Mouse (Mus musculus): ENCODE measurements around the gene Fgd6. TPM values are rescaled to one million over a fixed set of nuclear protein-coding genes. Genes with fewer than 3 reads are reported as not detected.
A peak's percentile ranks its signal among the peaks of the same experiment; 100 is the strongest.

Gene Fgd6
- total and polyA plus RNA-seq, 2 experiments from 2014 or later: 1.4 to 3.1 TPM

- H3K4me3 ChIP-seq (ENCODE audit: low read depth, low read length): no peak overlapping the region
- no peaks in the 10 kb centered on the region for H3K4me1 ChIP-seq (ENCODE audit: insufficient read depth, low read length)
- H3K9ac ChIP-seq (replicated peaks; ENCODE audit: low read length, poor library complexity, severe bottlenecking): no peak overlapping the region
- TF ChIP-seq CTCF (IDR thresholded peaks at IDR 0.05): no peak
- H3K27me3 ChIP-seq (ENCODE audit: insufficient read depth, low read length): no peaks in the 10 kb centered on the region
- 91% methylated on average over 16 of the region's 16 CpGs for WGBS
- no peak for ATAC-seq (ENCODE audit: low FRiP score)
- no peak overlapping the region for H3K27ac ChIP-seq (ENCODE audit: low read depth, low read length)
- DNase-seq (ENCODE audit: low spot score): no peak
- no peak overlapping the region for H3K4me2 ChIP-seq (ENCODE audit: low read depth, low read length, poor library complexity, severe bottlenecking)
- H3K36me3 ChIP-seq (ENCODE audit: insufficient read depth, low read length): peaks cover 23% of the 10 kb centered on the region
- H3K9me3 ChIP-seq (ENCODE audit: low read length): no peaks in the 10 kb centered on the region
Measured at GRCm38 (mm10) chr10:94165426-94165825, 129.6 kb downstream of the Fgd6 start.

DNA sequence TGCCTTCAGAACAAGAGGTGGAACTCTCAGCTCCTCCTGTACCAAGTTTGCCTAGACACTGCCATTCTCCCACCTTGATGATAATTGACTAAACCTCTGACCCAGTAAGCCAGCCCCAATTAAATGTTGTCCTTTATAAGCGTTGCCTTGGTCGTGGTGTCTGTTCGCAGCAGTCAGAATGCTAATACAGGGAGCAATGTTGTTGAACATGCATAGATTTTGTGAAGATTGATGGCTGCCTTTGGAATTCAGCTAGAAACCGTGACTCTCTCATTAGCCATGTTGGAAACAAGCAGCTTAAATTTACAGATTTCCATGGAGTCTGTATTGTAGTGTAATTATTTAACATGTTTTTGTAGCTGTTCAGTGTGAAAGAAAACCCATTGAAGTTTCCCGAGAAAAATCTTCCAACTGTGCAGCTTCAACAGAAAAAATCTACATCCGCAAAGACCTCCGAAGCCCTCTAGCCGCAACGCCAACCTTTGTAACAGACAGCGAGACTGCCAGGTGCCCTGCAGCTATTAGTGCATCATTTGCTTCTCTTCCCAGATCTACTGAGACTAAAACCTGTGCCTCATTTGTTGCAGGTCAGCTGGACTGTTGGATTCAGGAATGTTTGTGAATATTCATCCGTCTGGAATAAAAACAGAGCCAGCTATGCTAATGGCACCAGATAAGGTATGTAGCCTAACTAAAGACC lies 131.4 kb downstream of the Fgd6 start:
- no peak overlapping the region for H3K9ac ChIP-seq (replicated peaks; ENCODE audit: low read length, poor library complexity, severe bottlenecking)
- DNase-seq (ENCODE audit: low spot score) (no peak), ATAC-seq (ENCODE audit: low FRiP score) (no peak)
- no peak overlapping the region for H3K4me2 ChIP-seq (ENCODE audit: low read depth, low read length, poor library complexity, severe bottlenecking)
- WGBS: 44% methylated on average over 11 of the region's 11 CpGs
- no peaks in the 10 kb centered on the region for H3K27me3 ChIP-seq (ENCODE audit: insufficient read depth, low read length)
- H3K4me1 ChIP-seq (ENCODE audit: insufficient read depth, low read length): no peaks in the 10 kb centered on the region
- no peak overlapping the region for H3K27ac ChIP-seq (ENCODE audit: low read depth, low read length)
- H3K36me3 ChIP-seq (ENCODE audit: insufficient read depth, low read length): peaks cover 24% of the 10 kb centered on the region
- TF ChIP-seq CTCF (IDR thresholded peaks at IDR 0.05): no peak
- no peaks in the 10 kb centered on the region for H3K9me3 ChIP-seq (ENCODE audit: low read length)
- no peak overlapping the region for H3K4me3 ChIP-seq (ENCODE audit: low read depth, low read length)

DNA sequence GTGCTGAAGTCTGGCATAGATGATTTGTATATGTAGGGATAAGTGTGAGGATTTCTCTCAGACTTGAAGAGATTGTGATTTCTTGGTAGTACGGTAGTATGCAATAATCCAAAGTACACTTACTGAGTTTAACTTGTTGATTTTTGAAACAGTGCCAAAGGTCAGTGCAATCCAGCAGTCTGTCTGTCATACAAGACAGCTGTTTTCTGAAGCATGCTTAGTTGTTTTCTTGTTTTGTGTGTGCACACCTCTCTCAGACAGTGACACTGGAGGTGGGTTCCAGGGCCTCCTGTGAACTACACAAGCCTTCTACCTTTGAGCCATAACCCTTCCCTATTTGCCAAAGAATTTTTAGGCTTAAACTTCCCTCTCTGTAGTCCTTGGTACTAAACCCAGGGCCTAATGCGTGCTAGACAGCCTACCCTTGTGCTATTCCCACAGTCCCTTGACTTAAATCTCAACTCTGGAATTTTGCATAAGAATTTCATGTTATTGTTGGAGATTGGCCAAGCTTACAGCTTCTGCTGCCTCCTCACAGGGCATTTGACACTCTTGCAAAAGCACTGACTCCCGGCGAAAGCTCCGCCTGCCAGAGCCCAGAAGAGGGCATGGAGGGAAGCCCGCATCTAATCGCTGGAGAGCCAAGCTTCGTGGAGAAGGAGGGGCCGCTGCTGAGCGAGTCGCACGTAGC lies 135.8 kb downstream of the Fgd6 start:
- H3K4me3 ChIP-seq (ENCODE audit: low read depth, low read length): no peak overlapping the region
- 24% methylated on average over 12 of the region's 12 CpGs for WGBS
- no peak overlapping the region for H3K4me2 ChIP-seq (ENCODE audit: low read depth, low read length, poor library complexity, severe bottlenecking)
- ATAC-seq (ENCODE audit: low FRiP score) (no peak), DNase-seq (ENCODE audit: low spot score) (peak; percentile 34)
- no peaks in the 10 kb centered on the region for H3K4me1 ChIP-seq (ENCODE audit: insufficient read depth, low read length)
- no peak overlapping the region for H3K27ac ChIP-seq (ENCODE audit: low read depth, low read length)
- TF ChIP-seq CTCF (IDR thresholded peaks at IDR 0.05): no peak
- H3K9me3 ChIP-seq (ENCODE audit: low read length): no peaks in the 10 kb centered on the region
- peaks cover 23% of the 10 kb centered on the region for H3K36me3 ChIP-seq (ENCODE audit: insufficient read depth, low read length)
- no peak overlapping the region for H3K9ac ChIP-seq (replicated peaks; ENCODE audit: low read length, poor library complexity, severe bottlenecking)
- H3K27me3 ChIP-seq (ENCODE audit: insufficient read depth, low read length): no peaks in the 10 kb centered on the region

- no peak overlapping the region for H3K4me3 ChIP-seq (ENCODE audit: low read depth, low read length)
- no peak for DNase-seq (ENCODE audit: low spot score)
- no peaks in the 10 kb centered on the region for H3K27me3 ChIP-seq (ENCODE audit: insufficient read depth, low read length)
- WGBS: 32% methylated on average over 11 of the region's 11 CpGs
- no peak for TF ChIP-seq CTCF (IDR thresholded peaks at IDR 0.05)
- no peak overlapping the region for H3K4me2 ChIP-seq (ENCODE audit: low read depth, low read length, poor library complexity, severe bottlenecking)
- peaks cover 23% of the 10 kb centered on the region for H3K36me3 ChIP-seq (ENCODE audit: insufficient read depth, low read length)
- H3K9me3 ChIP-seq (ENCODE audit: low read length): no peaks in the 10 kb centered on the region
- no peak for ATAC-seq (ENCODE audit: low FRiP score)
- H3K27ac ChIP-seq (ENCODE audit: low read depth, low read length): no peak overlapping the region
- H3K9ac ChIP-seq (replicated peaks; ENCODE audit: low read length, poor library complexity, severe bottlenecking): no peak overlapping the region
- H3K4me1 ChIP-seq (ENCODE audit: insufficient read depth, low read length): no peaks in the 10 kb centered on the region
Measured at GRCm38 (mm10) chr10:94172137-94172536, 136.3 kb downstream of the Fgd6 start.

- TF ChIP-seq CTCF (IDR thresholded peaks at IDR 0.05): no peak
- ATAC-seq (ENCODE audit: low FRiP score) (no peak), DNase-seq (ENCODE audit: low spot score) (peak; percentile 14)
- Histone ChIP-seq H3K27me3 (ENCODE audit: insufficient read depth, low read length) (no peaks in the 10 kb centered on the region), H3K4me2 (ENCODE audit: low read depth, low read length, poor library complexity, severe bottlenecking) (no peak overlapping the region), H3K4me3 (ENCODE audit: low read depth, low read length) (no peak overlapping the region), H3K27ac (ENCODE audit: low read depth, low read length) (no peak overlapping the region), H3K36me3 (ENCODE audit: insufficient read depth, low read length) (peaks cover 19% of the 10 kb centered on the region), H3K9me3 (ENCODE audit: low read length) (no peaks in the 10 kb centered on the region), H3K9ac (replicated peaks; ENCODE audit: low read length, poor library complexity, severe bottlenecking) (no peak overlapping the region), H3K4me1 (ENCODE audit: insufficient read depth, low read length) (no peaks in the 10 kb centered on the region)
- 22% methylated on average over 6 of the region's 6 CpGs for WGBS
Measured at GRCm38 (mm10) chr10:94172706-94173105, 136.9 kb downstream of the Fgd6 start.

GRCm38 (mm10) chr10:94174652-94175051 lies 138.9 kb downstream of the Fgd6 start:
- 90% methylated on average over 7 of the region's 7 CpGs for WGBS
- H3K4me1 ChIP-seq (ENCODE audit: insufficient read depth, low read length): no peaks in the 10 kb centered on the region
- ATAC-seq (ENCODE audit: low FRiP score) (no peak), DNase-seq (ENCODE audit: low spot score) (no peak)
- peaks cover 10% of the 10 kb centered on the region for H3K36me3 ChIP-seq (ENCODE audit: insufficient read depth, low read length)
- H3K9ac ChIP-seq (replicated peaks; ENCODE audit: low read length, poor library complexity, severe bottlenecking): no peak overlapping the region
- H3K27me3 ChIP-seq (ENCODE audit: insufficient read depth, low read length): no peaks in the 10 kb centered on the region
- no peaks in the 10 kb centered on the region for H3K9me3 ChIP-seq (ENCODE audit: low read length)
- no peak overlapping the region for H3K4me3 ChIP-seq (ENCODE audit: low read depth, low read length)
- H3K27ac ChIP-seq (ENCODE audit: low read depth, low read length): no peak overlapping the region
- no peak overlapping the region for H3K4me2 ChIP-seq (ENCODE audit: low read depth, low read length, poor library complexity, severe bottlenecking)
- TF ChIP-seq CTCF (IDR thresholded peaks at IDR 0.05): no peak
